Mouse (Mus musculus): Measurements from ENCODE around the gene Hoxb3.

DNA sequence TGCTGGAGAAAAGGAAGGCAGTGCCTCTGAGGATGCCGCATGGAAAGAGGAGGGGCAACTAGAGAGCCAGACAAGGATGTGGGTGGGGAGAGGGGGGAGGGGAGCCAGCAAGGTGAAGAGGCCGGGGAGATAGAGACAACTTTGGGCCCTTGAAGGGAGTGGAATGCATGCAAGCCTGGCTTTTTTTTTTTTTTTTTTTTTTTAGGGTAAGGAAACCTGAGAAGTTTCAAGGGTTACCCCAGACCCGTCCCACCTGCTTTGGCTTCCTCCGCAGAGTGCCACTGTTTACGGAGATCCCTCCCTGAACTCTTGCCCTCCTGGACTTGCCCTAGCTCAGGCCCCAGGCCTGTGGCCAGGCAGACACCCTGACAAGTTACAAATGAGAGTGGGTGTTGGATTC is 40.7 kb downstream of the Hoxb3 start:
- TF ChIP-seq POLR2A (IDR thresholded peaks at IDR 0.05; ENCODE audit: borderline replicate concordance, extremely low read depth, low read depth, low read length), result no peak
- TF ChIP-seq CTCF (IDR thresholded peaks at IDR 0.05; ENCODE audit: insufficient read depth, low read length), result no peak
